ENCODE assay signal across 8 mouse cellular contexts in genomic region chr4:108780864-108781205, GRCm38 (mm10). TPM values are rescaled to one million over a fixed set of nuclear protein-coding genes. Genes with fewer than 3 reads are reported as not detected.
DNase-seq lines count a peak whose midpoint lies in the region; ATAC-seq and TF ChIP-seq lines count a peak whose summit lies in the region.

No protein-coding gene starts in this region.

- H3K27ac ChIP-seq in lung, embryonic 15.5 days = peak overlapping the region; percentile 99
- peak overlapping the region; percentile 97 for H3K27ac ChIP-seq in embryonic facial prominence, embryonic 15.5 days (replicated peaks)
- peak overlapping the region; percentile 97 for H3K27ac ChIP-seq in limb, embryonic 10.5 days
- peak overlapping the region; percentile 87 for H3K27ac ChIP-seq in olfactory bulb, adult 2 months (ENCODE audit: insufficient read depth, low read depth, low read length)

- H3K4me1 ChIP-seq in lung, embryonic 15.5 days = no peaks in the 10 kb centered on the region
- no peaks in the 10 kb centered on the region for H3K4me1 ChIP-seq in embryonic facial prominence, embryonic 15.5 days
- peaks cover 12% of the 10 kb centered on the region; the same call in 1 of the 2 replicates for H3K4me1 ChIP-seq in limb, embryonic 10.5 days
- H3K4me1 ChIP-seq in olfactory bulb, adult 2 months (ENCODE audit: control insufficient read depth, insufficient read depth, low read length) = peaks cover 2% of the 10 kb centered on the region; the same call in 1 of the 2 replicates

- no peak; the same call in 1 of the 2 replicates for TF ChIP-seq POLR2A in olfactory bulb, adult 2 months (IDR thresholded peaks at IDR 0.05; ENCODE audit: insufficient read depth, low read depth, low read length)

- no peak; the same call in 1 of the 2 replicates for ATAC-seq in lung, embryonic 15.5 days (ENCODE audit: borderline replicate concordance, extremely low read depth, low FRiP score, low TSS enrichment)
- no peak for ATAC-seq in embryonic facial prominence, embryonic 15.5 days (ENCODE audit: insufficient number of reproducible peaks, low FRiP score, low TSS enrichment, low read depth)

- peak overlapping the region; percentile 74 for H3K4me2 ChIP-seq in lung, embryonic 15.5 days
- H3K4me2 ChIP-seq in embryonic facial prominence, embryonic 15.5 days (replicated peaks) = peak overlapping the region; percentile 72

- no peak for TF ChIP-seq CTCF in olfactory bulb, adult 2 months (IDR thresholded peaks at IDR 0.05; ENCODE audit: insufficient read depth, low read depth, low read length)

- peak overlapping the region; percentile 96 for H3K4me3 ChIP-seq in lung, embryonic 15.5 days
- H3K4me3 ChIP-seq in embryonic facial prominence, embryonic 15.5 days (replicated peaks) = peak overlapping the region; percentile 91
- H3K4me3 ChIP-seq in limb, embryonic 10.5 days = peak overlapping the region; percentile 95
- H3K4me3 ChIP-seq in olfactory bulb, adult 2 months (ENCODE audit: insufficient read depth, low read depth, low read length) = peak overlapping the region; percentile 79

- no peaks in the 10 kb centered on the region for H3K9me3 ChIP-seq in lung, embryonic 15.5 days
- H3K9me3 ChIP-seq in embryonic facial prominence, embryonic 15.5 days (replicated peaks) = no peaks in the 10 kb centered on the region
- H3K9me3 ChIP-seq in limb, embryonic 10.5 days (replicated peaks) = no peaks in the 10 kb centered on the region

- no peak for DNase-seq in lung, postnatal 36 days
- no peak for DNase-seq in limb, embryonic 10.5 days (ENCODE audit: low spot score)
- no peak for DNase-seq in frontal cortex, postnatal 14 days (ENCODE audit: low spot score in 2 of 2)
- DNase-seq in gastrocnemius, adult 8-10 months (ENCODE audit: low spot score in 2 of 2) = no peak
- no peak for DNase-seq in spleen, postnatal 36 days (ENCODE audit: low spot score in 2 of 2)

- peak overlapping the region; percentile 99 for H3K9ac ChIP-seq in lung, embryonic 15.5 days
- H3K9ac ChIP-seq in embryonic facial prominence, embryonic 15.5 days = peak overlapping the region; percentile 97

- WGBS in lung, embryonic 15.5 days = under 1% methylated on average over 19 of the region's 20 CpGs
- WGBS in embryonic facial prominence, embryonic 15.5 days = 1% methylated on average over 15 of the region's 20 CpGs
- WGBS in limb, embryonic 10.5 days = under 1% methylated on average over 20 of the region's 20 CpGs
- WGBS in olfactory bulb, adult 2 months = 1% methylated on average over 20 of the region's 20 CpGs

- H3K27me3 ChIP-seq in lung, embryonic 15.5 days = no peaks in the 10 kb centered on the region
- H3K27me3 ChIP-seq in embryonic facial prominence, embryonic 15.5 days = no peaks in the 10 kb centered on the region
- no peaks in the 10 kb centered on the region for H3K27me3 ChIP-seq in limb, embryonic 10.5 days (ENCODE audit: low read depth, poor library complexity, severe bottlenecking)

- no peaks in the 10 kb centered on the region for H3K36me3 ChIP-seq in lung, embryonic 15.5 days
- H3K36me3 ChIP-seq in embryonic facial prominence, embryonic 15.5 days = no peaks in the 10 kb centered on the region
- H3K36me3 ChIP-seq in limb, embryonic 10.5 days = no peaks in the 10 kb centered on the region

RNA-seq across cellular contexts. Expression of gene Zfyve9, which starts 0.2 kb away (rescaled TPM):
- polyA plus RNA-seq in lung, embryonic 15.5 days (2015; fragmentation: Nextera tagmentation; extraction: Ambion mirVana) = 4.6 and 5.1 TPM in 2 replicates
- polyA plus RNA-seq in embryonic facial prominence, embryonic 15.5 days (2015; fragmentation: Nextera tagmentation; extraction: Ambion mirVana) = 4.8 and 5.0 TPM in 2 replicates
- polyA plus RNA-seq in limb, embryonic 10.5 days (2016; fragmentation: Nextera tagmentation; extraction: Ambion mirVana) = 4.5 and 5.1 TPM in 2 replicates
- 65.1 TPM in 1 of 2 replicates, not detected in the other for polyA plus RNA-seq in olfactory bulb, adult 2 months (2012; ENCODE audit: insufficient read depth, insufficient read length, low replicate concordance, missing spikeins)
- total RNA-seq in gastrocnemius, adult 8-10 months (2022) = 10 to 100 TPM; 54.2 to 75.2 (median 64.2) TPM

RNA-seq across cellular contexts. Expression of gene Btf3l4, which starts 52.6 kb away (rescaled TPM):
- polyA plus RNA-seq in lung, embryonic 15.5 days (2015; fragmentation: Nextera tagmentation; extraction: Ambion mirVana) = 142 and 154 TPM in 2 replicates
- polyA plus RNA-seq in embryonic facial prominence, embryonic 15.5 days (2015; fragmentation: Nextera tagmentation; extraction: Ambion mirVana) = 135 and 138 TPM in 2 replicates
- polyA plus RNA-seq in limb, embryonic 10.5 days (2016; fragmentation: Nextera tagmentation; extraction: Ambion mirVana) = 170 and 214 TPM in 2 replicates
- polyA plus RNA-seq in olfactory bulb, adult 2 months (2012; ENCODE audit: insufficient read depth, insufficient read length, low replicate concordance, missing spikeins) = not detected in 2 replicates
- total RNA-seq in gastrocnemius, adult 8-10 months (2022) = 10 to 100 TPM; 35.7 to 46.0 (median 41.9) TPM

RNA-seq across cellular contexts. Expression of gene Txndc12, which starts 53.6 kb away (rescaled TPM):
- 125 and 132 TPM in 2 replicates for polyA plus RNA-seq in lung, embryonic 15.5 days (2015; fragmentation: Nextera tagmentation; extraction: Ambion mirVana)
- 92.3 and 101 TPM in 2 replicates for polyA plus RNA-seq in embryonic facial prominence, embryonic 15.5 days (2015; fragmentation: Nextera tagmentation; extraction: Ambion mirVana)
- 93.4 and 102 TPM in 2 replicates for polyA plus RNA-seq in limb, embryonic 10.5 days (2016; fragmentation: Nextera tagmentation; extraction: Ambion mirVana)
- not detected in 2 replicates for polyA plus RNA-seq in olfactory bulb, adult 2 months (2012; ENCODE audit: insufficient read depth, insufficient read length, low replicate concordance, missing spikeins)
- 10 to 100 TPM in 3 of 4 experiments, 1 to 10 TPM in 1; 9.8 to 13.5 (median 11.7) TPM for total RNA-seq in gastrocnemius, adult 8-10 months (2022)
